Mouse (Mus musculus): Measurements from ENCODE around the gene N4bp3.

Gene N4bp3

DNA sequence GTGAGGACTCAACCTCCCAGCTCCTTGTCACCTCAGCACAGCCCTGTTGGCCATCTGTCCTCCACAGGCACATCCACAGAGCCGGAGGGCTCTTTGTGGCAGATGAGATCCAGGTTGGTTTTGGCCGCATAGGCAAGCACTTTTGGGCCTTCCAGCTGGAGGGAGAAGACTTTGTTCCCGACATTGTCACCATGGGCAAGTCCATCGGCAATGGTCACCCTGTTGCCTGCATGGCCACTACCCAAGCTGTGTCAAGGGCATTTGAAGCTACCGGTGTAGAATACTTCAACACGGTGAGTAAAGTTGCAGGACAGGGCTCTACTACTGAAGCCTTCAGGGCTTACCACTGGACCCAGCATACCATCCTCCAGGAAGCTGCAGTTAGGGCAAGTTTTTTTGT, 56.8 kb downstream of the N4bp3 start:
- DNase-seq, result no peak

DNA sequence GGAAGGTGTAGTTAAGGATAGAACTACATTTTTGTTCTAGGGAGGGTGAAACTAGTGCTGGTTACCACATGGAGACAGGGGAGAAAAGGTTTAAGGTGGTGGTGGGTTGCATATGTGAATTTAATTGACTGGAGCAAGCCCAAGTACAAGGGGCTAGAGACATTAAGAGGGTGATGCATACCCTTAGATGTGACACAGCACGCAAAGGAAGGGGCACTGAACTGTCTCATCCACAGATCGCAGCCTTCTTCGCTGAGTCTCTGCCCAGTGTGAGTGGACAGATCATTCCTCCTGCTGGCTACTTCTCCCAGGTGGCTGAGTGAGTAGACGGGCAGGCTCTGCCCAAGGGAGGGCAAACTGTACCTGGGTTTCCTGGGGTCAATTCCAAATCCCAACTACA, 57.3 kb downstream of the N4bp3 start:
- DNase-seq, result no peak
